Mouse (Mus musculus): ENCODE measurements around the gene Glra3. TPM values are rescaled to one million over a fixed set of nuclear protein-coding genes. Genes with fewer than 3 reads are reported as not detected.

Gene Glra3
- not detected for total RNA-seq (2021)
- not detected in 2 replicates for polyA plus RNA-seq (2012; rRNA removed)
- long read RNA-seq = 0 reads

GRCm38 (mm10) chr8:55939870-55940525 lies at the start of gene Glra3:
TSS of gene Glra3 (plus strand) at chr8:55940460.
- no peak for DNase-seq

- DNase-seq = no peak
These were observed 33.4 kb upstream of the Glra3 start, which contains the start of gene Adam29 for GRCm38 (mm10) chr8:55906848-55907247. TSS of gene Adam29 (minus strand) at chr8:55906948.

GRCm38 (mm10) chr8:55940526-55940880 lies 243 bp downstream of the Glra3 start:
- DNase-seq = no peak

GRCm38 (mm10) chr8:55964759-55965320 lies 24.6 kb downstream of the Glra3 start:
- no peak for DNase-seq

GRCm38 (mm10) chr8:55997859-55998258 lies 57.6 kb downstream of the Glra3 start:
- DNase-seq = no peak

GRCm38 (mm10) chr8:56054324-56054723 lies 114.1 kb downstream of the Glra3 start:
- no peak for DNase-seq

- peak; percentile 24 for DNase-seq
These were observed 122.8 kb downstream of the Glra3 start for GRCm38 (mm10) chr8:56063081-56063480.

GRCm38 (mm10) chr8:56070486-56071254 lies 130.4 kb downstream of the Glra3 start:
- DNase-seq = no peak

- DNase-seq = no peak
These were observed 143.4 kb downstream of the Glra3 start for GRCm38 (mm10) chr8:56083654-56084053.

GRCm38 (mm10) chr8:56094385-56094784 lies 154.1 kb downstream of the Glra3 start:
- no peak for DNase-seq

- no peak for DNase-seq
These were observed 170.0 kb downstream of the Glra3 start for GRCm38 (mm10) chr8:56110296-56110695.

GRCm38 (mm10) chr8:56129357-56129756 lies 189.1 kb downstream of the Glra3 start:
- DNase-seq = no peak

- no peak for DNase-seq
These were observed 210.4 kb downstream of the Glra3 start for GRCm38 (mm10) chr8:56150697-56151096.

GRCm38 (mm10) chr8:56151574-56151973 lies 211.3 kb downstream of the Glra3 start:
- no peak for DNase-seq

GRCm38 (mm10) chr8:56158966-56159365 lies 218.7 kb downstream of the Glra3 start:
- DNase-seq = no peak

Other genes starting within 250 kb of the Glra3 start
- gene Adam29, start 33.5 kb upstream of the Glra3 start, total RNA-seq (2021) = not detected
- not detected in 2 replicates for gene Adam29, start 33.5 kb upstream of the Glra3 start, polyA plus RNA-seq (2012; rRNA removed)